Mouse (Mus musculus): ENCODE measurements around the gene Casd1. TPM values are rescaled to one million over a fixed set of nuclear protein-coding genes. Genes with fewer than 3 reads are reported as not detected.

Gene Casd1
- total and polyA plus RNA-seq, 3 experiments, result 12.3 to 12.6 TPM; not detected in 1

GRCm38 (mm10) chr6:4563477-4563876 is 37.2 kb upstream of the Casd1 start:
- H3K9me3 ChIP-seq (replicated peaks; ENCODE audit: insufficient read depth, low read length), result no peaks in the 10 kb centered on the region
- no peak for TF ChIP-seq SIN3A (IDR thresholded peaks at IDR 0.05; ENCODE audit: low read length)
- no peak for TF ChIP-seq MXI1 (IDR thresholded peaks at IDR 0.05; ENCODE audit: low read depth, low read length)
- TF ChIP-seq NRF1 (IDR thresholded peaks at IDR 0.05; ENCODE audit: insufficient read depth, low read depth, low read length, poor library complexity, severe bottlenecking), result no peak
- no peak for TF ChIP-seq MAX (IDR thresholded peaks at IDR 0.05; ENCODE audit: low read length)
- TF ChIP-seq ELF1 (IDR thresholded peaks at IDR 0.05; ENCODE audit: low read depth, low read length), result no peak
- TF ChIP-seq KAT2A (conservative IDR thresholded peaks at IDR 0.05; ENCODE audit: low read depth, low read length), result no peak
- TF ChIP-seq TCF12 (IDR thresholded peaks at IDR 0.05; ENCODE audit: low read depth, low read length), result no peak
- no peak for TF ChIP-seq USF1 (IDR thresholded peaks at IDR 0.05; ENCODE audit: low read depth, low read length)
- TF ChIP-seq RCOR1 (IDR thresholded peaks at IDR 0.05; ENCODE audit: low read depth, low read length), result no peak
- TF ChIP-seq SMC3 (IDR thresholded peaks at IDR 0.05; ENCODE audit: low read depth, low read length), result no peak
- no peak for TF ChIP-seq MAFK (IDR thresholded peaks at IDR 0.05; ENCODE audit: borderline replicate concordance, low read depth, low read length)
- TF ChIP-seq TAL1 (IDR thresholded peaks at IDR 0.05; ENCODE audit: low read length), result no peak
- TF ChIP-seq POLR2A (IDR thresholded peaks at IDR 0.05; ENCODE audit: control insufficient read depth in 1 of 2, insufficient read depth in 1 of 2, low read depth in 1 of 2, low read length in 2 of 2, poor library complexity in 1 of 2), result no peak
- no peak for TF ChIP-seq ZNF384 (IDR thresholded peaks at IDR 0.05; ENCODE audit: low read depth, low read length)
- no peak for TF ChIP-seq MEF2A (IDR thresholded peaks at IDR 0.05; ENCODE audit: extremely low read depth, insufficient replicate concordance, low read depth, low read length, poor library complexity, severe bottlenecking)
- TF ChIP-seq GATA1 (IDR thresholded peaks at IDR 0.05; ENCODE audit: low read depth, low read length), result no peak
- TF ChIP-seq RAD21 (IDR thresholded peaks at IDR 0.05; ENCODE audit: low read depth, low read length), result no peak
- TF ChIP-seq MYB (IDR thresholded peaks at IDR 0.05; ENCODE audit: low read depth, low read length), result no peak
- no peak for TF ChIP-seq CHD2 (IDR thresholded peaks at IDR 0.05; ENCODE audit: low read length)
- no peak for TF ChIP-seq POLR2AphosphoS2 (IDR thresholded peaks at IDR 0.05; ENCODE audit: low read length)

GRCm38 (mm10) chr6:4570412-4570811 is 30.2 kb upstream of the Casd1 start:
- Histone ChIP-seq H3K9me3 (replicated peaks; ENCODE audit: insufficient read depth, low read length) (no peaks in the 10 kb centered on the region), H3K9ac (ENCODE audit: control insufficient read depth, low read depth, low read length, poor library complexity, severe bottlenecking) (no peak overlapping the region), H3K4me3 (ENCODE audit: control insufficient read depth in 1 of 2, insufficient read depth in 1 of 2, low read depth in 2 of 2, low read length in 2 of 2) (no peak overlapping the region), H3K36me3 (ENCODE audit: control insufficient read depth in 1 of 2, insufficient read depth in 2 of 2, low read length in 2 of 2) (no peaks in the 10 kb centered on the region), H3K27me3 (ENCODE audit: control insufficient read depth in 1 of 2, insufficient read depth in 2 of 2, low read length in 2 of 2) (peaks cover 18 to 26% of the 10 kb centered on the region in 2 experiments), H3K27ac (ENCODE audit: control insufficient read depth, low read depth, low read length) (no peak overlapping the region), H3K79me2 (ENCODE audit: control insufficient read depth, insufficient read depth, low read length, poor library complexity) (no peaks in the 10 kb centered on the region), H3K4me1 (ENCODE audit: control insufficient read depth in 1 of 2, insufficient read depth in 2 of 2, low read length in 2 of 2) (no peaks in the 10 kb centered on the region)
- no peak for TF ChIP-seq USF1 (IDR thresholded peaks at IDR 0.05; ENCODE audit: low read depth, low read length)
- TF ChIP-seq SIN3A (IDR thresholded peaks at IDR 0.05; ENCODE audit: low read length), result no peak
- no peak for TF ChIP-seq RCOR1 (IDR thresholded peaks at IDR 0.05; ENCODE audit: low read depth, low read length)
- TF ChIP-seq MAX (IDR thresholded peaks at IDR 0.05; ENCODE audit: low read length), result no peak
- no peak for TF ChIP-seq KAT2A (conservative IDR thresholded peaks at IDR 0.05; ENCODE audit: low read depth, low read length)
- TF ChIP-seq BHLHE40 (IDR thresholded peaks at IDR 0.05; ENCODE audit: borderline replicate concordance, low read depth, low read length), result no peak
- TF ChIP-seq MEF2A (IDR thresholded peaks at IDR 0.05; ENCODE audit: extremely low read depth, insufficient replicate concordance, low read depth, low read length, poor library complexity, severe bottlenecking), result no peak
- TF ChIP-seq ZKSCAN1 (IDR thresholded peaks at IDR 0.05; ENCODE audit: low read depth, low read length), result no peak
- no peak for TF ChIP-seq MYC (IDR thresholded peaks at IDR 0.05; ENCODE audit: low read depth, low read length)
- no peak for TF ChIP-seq MXI1 (IDR thresholded peaks at IDR 0.05; ENCODE audit: low read depth, low read length)
- TF ChIP-seq POLR2AphosphoS5 (IDR thresholded peaks at IDR 0.05; ENCODE audit: borderline replicate concordance, low read depth, low read length), result no peak
- TF ChIP-seq HCFC1 (IDR thresholded peaks at IDR 0.05; ENCODE audit: low read depth, low read length), result no peak
- TF ChIP-seq GATA1 (IDR thresholded peaks at IDR 0.05; ENCODE audit: low read depth, low read length), result no peak
- TF ChIP-seq RAD21 (IDR thresholded peaks at IDR 0.05; ENCODE audit: low read depth, low read length), result no peak
- TF ChIP-seq CTCF (IDR thresholded peaks at IDR 0.05 in 2 of 3, conservative IDR thresholded peaks at IDR 0.05 in 1 of 3; ENCODE audit: control insufficient read depth in 1 of 3, insufficient read depth in 1 of 3, low read depth in 2 of 3, low read length in 3 of 3, poor library complexity in 1 of 3, severe bottlenecking in 1 of 3), result no peak
- no peak for TF ChIP-seq MYB (IDR thresholded peaks at IDR 0.05; ENCODE audit: low read depth, low read length)
- no peak for DNase-seq (ENCODE audit: low read depth, low spot score)

More at GRCm38 (mm10) chr6:4563477-4563876, 37.2 kb upstream of the Casd1 start:
- Histone ChIP-seq H3K4me3 (ENCODE audit: control insufficient read depth in 1 of 2, insufficient read depth in 1 of 2, low read depth in 2 of 2, low read length in 2 of 2) (no peak overlapping the region), H3K4me1 (ENCODE audit: control insufficient read depth in 1 of 2, insufficient read depth in 2 of 2, low read length in 2 of 2) (no peaks in the 10 kb centered on the region), H3K36me3 (ENCODE audit: control insufficient read depth in 1 of 2, insufficient read depth in 2 of 2, low read length in 2 of 2) (no peaks in the 10 kb centered on the region), H3K27me3 (ENCODE audit: control insufficient read depth in 1 of 2, insufficient read depth in 2 of 2, low read length in 2 of 2) (peaks cover 13 to 19% of the 10 kb centered on the region in 2 experiments), H3K9ac (ENCODE audit: control insufficient read depth, low read depth, low read length, poor library complexity, severe bottlenecking) (no peak overlapping the region), H3K79me2 (ENCODE audit: control insufficient read depth, insufficient read depth, low read length, poor library complexity) (no peaks in the 10 kb centered on the region), H3K27ac (ENCODE audit: control insufficient read depth, low read depth, low read length) (no peak overlapping the region)
- DNase-seq (ENCODE audit: low read depth, low spot score), result no peak

Data from MEL (cell line).